Mouse (Mus musculus) myocyte (in vitro differentiated cells): ENCODE results near the gene Lyzl4.

Experiments used
- CEBPB ChIP-seq: IDR thresholded peaks from 2 replicates; pipeline ENCODE4 v1.6.1; 2011; ENCODE audit warnings: mild to moderate bottlenecking, moderate library complexity; ENCODE audit not compliant: poor library complexity, insufficient read depth, severe bottlenecking
- E2F4 ChIP-seq: IDR thresholded peaks from one replicate; pipeline ENCODE4 v1.6.1; 2011; ENCODE audit warnings: mild to moderate bottlenecking, control low read depth, moderate library complexity; ENCODE audit not compliant: insufficient read depth
- MAX ChIP-seq: IDR thresholded peaks from one replicate; pipeline ENCODE4 v1.6.1; 2011; ENCODE audit warnings: low read depth, mild to moderate bottlenecking, control low read depth
- MYOD1 ChIP-seq, 3 experiments: IDR thresholded peaks; one replicate each; pipeline ENCODE4 v1.6.1; 2011; ENCODE audit warnings: control low read depth in 2 of 3, low read depth in 2 of 3, mild to moderate bottlenecking in 2 of 3, moderate library complexity in 1 of 3; ENCODE audit not compliant: insufficient read length in 2 of 3, control insufficient read depth in 1 of 3
- MYOG ChIP-seq, 3 experiments: IDR thresholded peaks; one replicate each; pipeline ENCODE4 v1.6.1; 2011; ENCODE audit warnings: control low read depth in 2 of 3, low read depth in 2 of 3, mild to moderate bottlenecking in 2 of 3; ENCODE audit not compliant: insufficient read length in 2 of 3, control insufficient read depth in 1 of 3, insufficient read depth in 1 of 3
- POLR2A ChIP-seq: IDR thresholded peaks from one replicate; pipeline ENCODE4 v1.6.1; 2011; ENCODE audit warnings: low read depth, mild to moderate bottlenecking, control low read depth, moderate library complexity; ENCODE audit not compliant: insufficient read length
- POLR2AphosphoS2 ChIP-seq: IDR thresholded peaks from one replicate; pipeline ENCODE4 v1.6.1; 2011; ENCODE audit warnings: low read depth, control low read depth; ENCODE audit not compliant: insufficient read length
- TCF12 ChIP-seq: IDR thresholded peaks from one replicate; pipeline ENCODE4 v1.6.1; 2011; ENCODE audit warnings: mild to moderate bottlenecking, control low read depth; ENCODE audit not compliant: poor library complexity, insufficient read depth, severe bottlenecking
- USF1 ChIP-seq: IDR thresholded peaks from one replicate; pipeline ENCODE4 v1.6.1; 2011; ENCODE audit warnings: low read depth, mild to moderate bottlenecking, control low read depth, moderate library complexity

DNA sequence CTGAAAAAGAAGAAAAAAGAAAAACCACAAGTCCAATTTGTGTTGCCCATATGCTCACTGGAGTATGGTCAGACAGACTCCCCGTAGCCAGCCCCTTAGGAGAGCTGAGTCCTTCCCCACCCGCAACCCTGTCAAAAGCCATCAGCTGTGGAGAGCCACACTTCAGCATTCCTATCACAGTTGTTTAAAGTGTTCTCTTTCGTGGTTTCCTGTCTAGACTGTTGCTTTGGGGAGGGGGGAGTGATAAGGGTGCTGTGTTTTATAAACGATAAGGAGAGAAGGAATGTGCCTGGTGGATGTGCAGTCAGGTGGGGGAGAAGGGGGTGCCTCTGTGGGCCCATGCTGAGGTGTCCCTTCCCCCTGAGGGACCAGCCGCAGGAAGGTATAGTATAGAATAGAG lies 28.7 kb downstream of the Lyzl4 start:
- no peak for TF ChIP-seq POLR2A
- TF ChIP-seq POLR2AphosphoS2, result no peak
- TF ChIP-seq CEBPB, result no peak
- TF ChIP-seq MYOG (IDR thresholded peaks at IDR 0.05; ENCODE audit: control insufficient read depth in 1 of 3, insufficient read depth in 1 of 3, insufficient read length in 2 of 3, low read depth in 2 of 3), result no peak
- no peak for TF ChIP-seq USF1
- no peak for TF ChIP-seq TCF12
- no peak for TF ChIP-seq E2F4
- TF ChIP-seq MAX, result no peak
- TF ChIP-seq MYOD1 (IDR thresholded peaks at IDR 0.05; ENCODE audit: control insufficient read depth in 1 of 3, insufficient read length in 2 of 3, low read depth in 2 of 3), result no peak
